Mouse (Mus musculus) thymus, adult 18-20 months (tissue): ENCODE measurements around the gene Nfe2l3.

Experiments used
- DNase-seq, 2 experiments: peaks; one replicate each; pipeline ENCODE4 v3.0.0; 2022; ENCODE audit warnings: mixed read lengths in 2 of 2

The Nfe2l3 gene

GRCm38 (mm10) chr6:51486076-51486710 lies 53.7 kb downstream of the Nfe2l3 start:
- DNase-seq = no peak

GRCm38 (mm10) chr6:51486731-51487130 lies 54.3 kb downstream of the Nfe2l3 start:
- DNase-seq = no peak

DNA sequence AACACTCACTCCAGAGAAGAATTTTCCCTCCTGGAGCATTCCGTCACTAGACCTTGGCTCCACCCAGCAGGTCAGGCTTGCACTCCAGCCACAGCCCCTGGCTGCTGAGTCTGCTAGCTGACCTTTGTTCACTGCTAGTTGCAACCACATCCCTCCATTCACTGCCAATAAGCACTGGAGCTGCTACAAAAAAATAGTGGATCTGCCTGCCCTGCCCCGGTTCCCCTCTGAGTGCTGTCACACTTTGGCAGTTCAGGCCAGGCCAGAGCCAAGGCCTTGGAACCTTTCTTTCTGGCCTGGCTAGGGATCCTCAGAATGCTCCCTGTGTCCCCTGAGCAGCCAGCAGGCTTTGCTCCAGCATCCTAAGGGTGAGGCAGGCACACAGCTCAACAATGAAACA lies 57.3 kb downstream of the Nfe2l3 start:
- no peak for DNase-seq

DNA sequence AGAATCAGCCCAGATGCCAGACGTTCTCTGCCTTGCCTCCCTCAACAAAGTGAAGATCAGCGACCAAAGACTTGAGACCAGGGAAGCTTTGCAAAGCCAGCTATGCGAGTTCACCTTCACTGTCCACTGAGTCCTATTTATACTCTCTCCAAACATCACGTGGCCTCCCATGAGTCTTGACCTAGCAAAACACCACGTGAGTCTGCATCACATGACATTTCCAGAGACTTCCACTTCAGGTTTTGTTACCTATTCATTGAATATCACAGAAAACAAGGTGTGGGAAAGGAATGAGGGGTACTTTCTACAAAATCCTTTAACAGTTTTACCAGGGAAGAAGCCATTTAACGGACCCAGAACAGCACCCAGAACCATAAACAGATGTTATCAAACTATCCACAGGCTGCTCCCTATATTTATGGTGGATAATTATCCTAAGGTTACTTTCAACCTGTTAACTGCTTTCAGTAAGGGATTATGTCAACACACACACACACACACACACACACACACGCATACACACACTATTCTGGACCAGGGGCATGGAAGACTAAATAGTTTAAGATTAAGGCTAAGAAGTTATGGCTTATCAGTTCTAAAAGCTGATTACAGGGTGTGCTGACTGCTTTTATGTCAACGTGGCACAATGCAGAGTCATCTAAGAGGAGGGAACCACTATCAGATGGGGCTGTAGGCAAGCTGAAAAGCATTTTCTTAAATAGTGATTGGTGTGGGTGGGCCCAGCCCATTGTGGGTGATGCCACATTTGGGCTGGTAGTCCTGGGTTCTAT lies 65.0 kb downstream of the Nfe2l3 start:
- no peak for DNase-seq

- DNase-seq = no peak
These were observed 73.2 kb downstream of the Nfe2l3 start for GRCm38 (mm10) chr6:51505671-51506070.

DNA sequence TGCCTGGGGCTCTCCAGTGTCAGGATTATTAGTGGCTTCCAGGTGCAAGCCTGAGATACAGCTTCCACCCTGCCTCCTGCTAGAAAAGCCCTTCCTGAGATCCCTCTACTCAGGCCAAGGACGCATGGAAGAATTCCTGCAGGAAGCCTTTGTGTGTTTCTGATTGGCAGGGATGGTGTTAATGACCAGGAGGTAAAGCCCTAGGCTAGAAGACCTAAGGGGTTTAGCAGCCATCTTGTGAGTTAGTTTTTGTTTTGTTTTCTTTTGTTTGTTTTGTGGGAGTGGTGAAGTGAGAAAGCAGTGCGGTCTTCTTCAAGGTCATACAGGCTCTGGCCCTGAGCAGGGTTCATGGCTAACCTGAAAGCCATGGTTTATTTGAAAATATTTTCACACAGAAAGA lies 75.1 kb downstream of the Nfe2l3 start:
- DNase-seq = no peak
